Mouse (Mus musculus) yolk sac, embryonic 10.5 days (tissue): Measurements from ENCODE around the gene Fpgs.

Experiments used
- DNase-seq: peaks from one replicate; pipeline ENCODE4 v3.0.0-alpha.2; 2017; ENCODE audit warnings: low spot score

The Fpgs gene

GRCm38 (mm10) chr2:32704021-32704421 lies at the start of gene Fpgs:
Fpgs (minus strand) TSS chr2:32704145.
- peak; percentile 69 for DNase-seq

GRCm38 (mm10) chr2:32752181-32752580 lies 48.2 kb upstream of the Fpgs start:
- no peak for DNase-seq

GRCm38 (mm10) chr2:32751665-32752033 lies 47.7 kb upstream of the Fpgs start:
- DNase-seq, result no peak

GRCm38 (mm10) chr2:32750887-32751664 lies 47.1 kb upstream of the Fpgs start:
- peak; percentile 90 for DNase-seq

GRCm38 (mm10) chr2:32750199-32750598 lies 46.3 kb upstream of the Fpgs start:
- DNase-seq, result no peak

- DNase-seq, result no peak
Observed at GRCm38 (mm10) chr2:32749082-32749481, 45.1 kb upstream of the Fpgs start.

- DNase-seq, result no peak
Observed at GRCm38 (mm10) chr2:32744272-32744982, 40.5 kb upstream of the Fpgs start.

GRCm38 (mm10) chr2:32742173-32742531 lies 38.2 kb upstream of the Fpgs start:
- no peak for DNase-seq

DNA sequence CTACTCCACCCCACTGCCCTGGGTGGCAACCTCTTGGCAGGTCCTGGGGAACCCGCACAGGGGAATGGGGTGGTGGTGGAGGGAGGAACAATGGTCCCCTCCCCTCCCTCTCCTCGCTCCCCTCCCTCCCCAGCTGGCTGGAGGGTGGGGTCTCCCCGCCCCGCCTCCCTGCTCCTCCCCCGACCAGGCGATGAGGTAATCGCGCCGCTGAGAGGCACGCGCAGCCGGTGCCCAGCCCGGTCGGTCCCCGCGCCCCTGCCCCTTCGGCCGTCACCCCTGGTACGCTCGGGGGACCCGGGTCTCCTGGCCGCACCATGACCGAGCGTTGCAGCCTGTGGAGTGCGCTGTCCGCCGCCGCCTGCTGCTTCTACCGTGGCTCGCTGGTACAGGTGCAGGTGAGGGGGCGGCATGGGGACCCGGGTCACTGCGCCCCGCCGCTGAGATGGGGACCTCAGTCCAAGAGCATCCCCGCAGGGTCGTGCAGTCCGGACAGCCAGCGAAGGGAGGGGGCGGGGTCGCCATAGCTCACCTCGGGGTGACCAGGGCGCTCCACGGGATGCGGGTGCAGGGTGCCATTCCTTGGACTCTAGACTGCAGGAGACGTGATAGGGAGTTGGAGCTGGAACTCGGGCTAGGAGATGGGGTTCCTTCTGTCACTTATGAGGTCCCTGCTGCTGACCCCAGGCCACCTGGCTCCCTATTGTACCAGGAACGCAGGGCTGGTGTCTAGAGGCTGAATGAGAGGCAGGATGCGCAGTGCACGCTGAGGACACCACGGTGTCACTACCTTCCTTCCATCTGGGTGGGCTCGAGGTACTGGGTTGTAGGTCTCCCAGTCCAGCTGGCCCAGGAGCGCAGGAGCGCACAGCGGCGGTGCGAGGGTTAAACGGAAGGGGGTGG lies 37.6 kb upstream of the Fpgs start:
- no peak for DNase-seq

DNA sequence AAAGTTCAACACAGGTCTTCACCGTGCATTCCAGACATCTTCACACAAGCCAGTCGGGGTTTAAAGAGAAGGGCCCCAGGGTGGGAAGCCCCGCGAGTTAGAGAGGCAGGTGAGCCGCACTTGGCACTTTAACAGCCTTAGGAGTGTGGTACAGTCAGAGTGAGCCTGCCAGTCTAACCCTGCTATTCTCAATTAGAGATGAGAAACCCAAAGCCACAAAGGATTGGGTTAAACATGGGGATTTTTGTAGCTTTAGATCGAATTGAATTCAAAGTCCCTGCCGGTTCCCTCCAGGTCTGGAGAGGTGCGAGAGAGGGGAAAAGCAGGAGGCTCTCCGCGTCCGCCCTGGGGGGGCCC lies 36.9 kb upstream of the Fpgs start, which contains the start of gene 6330409D20Rik:
TSS of gene 6330409D20Rik (minus strand) at position 101 of the 357 bp plus-strand sequence.
- DNase-seq, result no peak

DNA sequence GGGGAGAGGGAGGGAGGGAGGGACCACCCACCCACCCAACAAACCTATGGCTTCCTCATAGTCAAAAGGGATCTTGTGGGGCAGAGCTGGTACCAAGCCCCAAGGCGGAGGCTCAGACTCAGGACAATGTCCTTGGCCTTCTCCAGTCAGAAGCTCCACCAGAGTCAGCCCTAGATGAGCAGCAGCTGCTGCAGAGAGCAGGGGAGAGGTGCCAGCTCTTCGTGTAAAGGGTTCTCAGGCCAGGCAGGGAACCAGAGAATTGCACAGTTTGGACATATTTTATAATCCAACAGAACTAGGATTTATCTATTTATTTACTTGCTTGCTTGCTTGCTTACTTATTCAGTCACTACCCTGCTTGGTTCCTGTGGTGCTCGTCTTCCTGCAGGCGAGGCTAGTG lies 35.4 kb upstream of the Fpgs start:
- DNase-seq, result no peak

GRCm38 (mm10) chr2:32737008-32737407 lies 33.1 kb upstream of the Fpgs start:
- DNase-seq, result no peak

DNA sequence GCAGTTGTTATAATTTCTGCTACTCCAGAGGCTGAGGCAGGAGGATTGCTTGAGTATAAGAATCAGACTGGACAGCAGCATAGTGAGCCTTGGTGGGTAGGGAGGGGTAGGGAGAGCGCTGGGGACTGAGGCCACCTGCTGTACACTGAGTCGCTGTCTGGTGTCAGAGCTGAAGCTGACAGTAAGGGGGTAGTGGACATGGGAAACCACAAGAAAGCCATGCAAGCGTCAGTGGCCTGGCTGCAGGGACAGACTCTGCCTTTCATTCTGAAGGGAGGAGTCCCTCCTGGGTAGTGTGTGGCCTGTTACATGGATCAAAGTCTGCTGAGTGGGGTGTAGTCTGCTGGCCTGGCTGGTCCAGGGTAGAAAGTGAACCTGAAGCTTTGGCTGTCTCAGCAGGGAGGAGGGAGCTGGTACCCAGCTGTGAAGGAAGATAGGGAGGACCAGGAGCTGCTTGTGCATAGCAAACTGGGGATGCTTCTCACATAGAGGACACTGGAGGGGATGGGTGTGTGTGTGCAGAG lies 32.4 kb upstream of the Fpgs start:
- DNase-seq, result no peak

DNA sequence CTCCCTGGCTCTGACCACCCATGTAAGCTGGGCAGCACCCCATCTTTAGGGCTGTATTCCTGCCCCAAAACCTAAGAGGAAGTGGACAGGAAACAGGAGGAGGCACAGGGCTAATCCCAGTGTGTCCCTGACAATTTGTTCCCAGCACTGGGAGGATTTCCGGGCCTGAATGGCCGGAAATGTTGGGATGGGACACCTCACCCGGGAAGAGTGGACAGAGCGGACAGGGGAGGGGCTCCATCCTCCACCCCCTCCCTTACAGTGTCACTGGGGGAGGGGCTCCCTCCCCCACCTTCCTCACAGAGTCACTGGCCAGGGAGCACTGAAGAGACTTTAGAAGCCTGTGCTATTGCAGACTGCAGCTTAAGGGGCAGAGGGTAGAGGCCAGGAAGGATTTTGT lies 31.0 kb upstream of the Fpgs start:
- DNase-seq, result no peak

DNA sequence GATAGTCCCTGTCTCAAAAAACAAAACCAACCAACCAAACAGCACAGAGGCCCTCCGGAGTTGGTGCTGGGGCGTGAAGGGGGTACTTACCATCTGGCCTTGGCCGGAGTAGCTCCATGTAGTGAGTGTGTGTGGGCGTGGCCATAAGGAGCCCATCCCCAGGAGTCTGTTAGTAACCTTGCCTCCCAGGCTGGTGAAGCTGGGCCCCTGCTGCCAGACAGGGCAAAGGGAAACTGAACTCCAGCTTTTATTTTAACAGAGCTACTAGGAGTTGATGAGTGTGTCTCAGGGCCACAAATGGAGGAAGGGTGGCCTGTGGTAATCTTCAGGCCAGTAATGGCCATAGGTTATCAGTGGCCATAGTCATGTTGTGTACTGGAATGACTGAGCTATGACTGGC lies 30.5 kb upstream of the Fpgs start:
- DNase-seq, result no peak

DNA sequence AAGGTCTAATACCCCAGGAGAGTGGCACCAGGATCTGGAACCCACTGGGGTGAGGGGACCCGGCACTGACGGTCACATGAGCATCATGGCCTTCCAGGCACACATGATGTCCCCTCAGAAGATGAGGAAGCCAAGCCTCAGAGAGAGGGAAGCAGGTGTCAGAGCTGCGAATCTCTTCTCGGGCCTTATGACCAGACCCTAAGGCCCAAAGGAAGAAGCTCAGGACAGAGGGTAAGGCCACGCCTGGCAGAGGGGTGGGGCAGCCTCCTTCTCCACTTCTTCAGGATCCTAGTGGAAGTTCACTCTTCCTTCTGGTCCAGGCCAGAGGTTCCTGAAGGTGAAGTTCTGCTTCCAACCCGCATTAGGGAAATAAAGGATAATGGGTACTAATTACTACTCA lies 28.8 kb upstream of the Fpgs start:
- no peak for DNase-seq

DNA sequence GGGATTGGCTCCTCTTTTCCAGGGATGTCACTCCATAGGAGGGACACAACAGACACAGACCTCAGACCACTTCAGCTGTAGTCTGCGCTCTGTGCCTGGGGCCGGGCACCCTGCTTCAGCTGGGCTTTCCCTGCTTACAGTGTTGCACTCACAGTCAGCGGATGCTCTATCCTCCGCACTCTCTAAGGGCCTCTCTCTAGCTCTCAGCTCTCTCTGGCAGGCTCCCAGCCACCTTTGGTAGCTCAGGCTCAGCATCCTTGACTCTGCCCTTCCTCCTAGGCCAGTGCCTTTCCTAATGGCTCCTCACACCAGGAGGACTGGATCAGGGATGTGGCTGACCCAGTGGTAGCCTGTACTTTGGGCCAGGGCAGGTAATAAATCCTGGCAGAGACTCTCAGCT lies 28.0 kb upstream of the Fpgs start:
- DNase-seq, result no peak

DNA sequence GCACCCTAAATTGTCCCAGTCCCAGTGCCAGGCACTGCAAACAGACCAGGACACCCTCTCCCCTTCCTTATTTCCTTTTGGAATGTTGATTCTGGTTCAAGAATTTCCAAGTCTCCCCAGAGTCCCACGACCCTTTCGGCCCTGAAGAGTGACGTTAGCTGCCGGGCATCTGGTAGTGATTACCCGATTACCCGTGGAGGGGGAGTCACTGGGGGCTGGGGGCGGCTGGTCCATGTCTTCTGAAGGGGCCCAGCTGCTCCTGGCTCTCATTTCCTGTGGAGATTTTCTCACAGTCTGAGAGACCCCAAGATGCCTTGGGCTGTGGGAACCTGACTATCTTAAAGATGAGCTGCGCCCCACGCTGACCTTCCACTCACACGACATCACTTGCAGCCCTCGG lies 26.9 kb upstream of the Fpgs start:
- DNase-seq, result no peak

- no peak for DNase-seq
Observed at GRCm38 (mm10) chr2:32729547-32729946, 25.6 kb upstream of the Fpgs start.

- no peak for DNase-seq
Observed at GRCm38 (mm10) chr2:32728463-32728862, 24.5 kb upstream of the Fpgs start.

GRCm38 (mm10) chr2:32727435-32727834 lies 23.5 kb upstream of the Fpgs start:
- DNase-seq, result peak; percentile 96
